Mouse (Mus musculus) lung, embryonic 15.5 days (tissue): ENCODE measurements around the gene Olfr972. TPM values are rescaled to one million over a fixed set of nuclear protein-coding genes. Genes with fewer than 3 reads are reported as not detected.
"Not testable (repeated sequence)": the region's sequence is repeated elsewhere in the genome, so short reads cannot be mapped to it uniquely, and the experiment has no call there.

ENCODE experiments used
- ATAC-seq: fragments of 200-750 bp; cut with Nextera tagmentation; 2 replicates; pipeline ENCODE4 v1.8.0; 2017; ENCODE audit warnings: moderate number of reproducible peaks, borderline replicate concordance; ENCODE audit not compliant: low FRiP score, low TSS enrichment; ENCODE audit errors: extremely low read depth
- H3K27ac ChIP-seq: fragments of 300-500 bp; sonication (generic); 2 replicates; pipeline ENCODE4 v1.5.1; 2015; ENCODE audit warnings: moderate library complexity, mild to moderate bottlenecking, inconsistent platforms
- H3K27me3 ChIP-seq: fragments of 300-500 bp; sonication (generic); 2 replicates; pipeline ENCODE4 v1.6.1; 2015; ENCODE audit warnings: inconsistent platforms
- H3K36me3 ChIP-seq: fragments of 300-500 bp; sonication (generic); 2 replicates; pipeline ENCODE4 v1.6.1; 2015; ENCODE audit warnings: inconsistent platforms
- H3K4me1 ChIP-seq: fragments of 300-500 bp; sonication (generic); 2 replicates; pipeline ENCODE4 v1.6.1; 2015; ENCODE audit warnings: inconsistent platforms
- H3K4me2 ChIP-seq: fragments of 300-500 bp; sonication (generic); 2 replicates; pipeline ENCODE4 v1.6.1; 2015; ENCODE audit warnings: inconsistent platforms, mild to moderate bottlenecking, moderate library complexity
- H3K4me3 ChIP-seq: fragments of 300-500 bp; sonication (generic); 2 replicates; pipeline ENCODE4 v1.5.1; 2015; ENCODE audit warnings: mild to moderate bottlenecking, inconsistent platforms
- H3K9ac ChIP-seq: fragments of 300-500 bp; sonication (generic); 2 replicates; pipeline ENCODE4 v1.6.1; 2015; ENCODE audit warnings: inconsistent platforms
- H3K9me3 ChIP-seq: fragments of 300-500 bp; sonication (generic); 2 replicates; pipeline ENCODE4 v1.6.1; 2016; ENCODE audit warnings: inconsistent platforms
- WGBS: fragments of 180-500 bp; shearing (Covaris S2); methylation state at CpG from one replicate; pipeline ENCODE4 v1.1.7; 2015; 5-methylcytosine and 5-hydroxymethylcytosine counted together
- polyA plus RNA-seq: library from polyadenylated mRNA; unstranded; fragments of >200 nt; fragmentation: Nextera tagmentation; extraction: Ambion mirVana; gene quantifications from 2 replicates; pipeline ENCODE4 v1.2.1, GENCODE M21; 2015

Gene Olfr972
- not detected in 2 replicates for polyA plus RNA-seq

DNA sequence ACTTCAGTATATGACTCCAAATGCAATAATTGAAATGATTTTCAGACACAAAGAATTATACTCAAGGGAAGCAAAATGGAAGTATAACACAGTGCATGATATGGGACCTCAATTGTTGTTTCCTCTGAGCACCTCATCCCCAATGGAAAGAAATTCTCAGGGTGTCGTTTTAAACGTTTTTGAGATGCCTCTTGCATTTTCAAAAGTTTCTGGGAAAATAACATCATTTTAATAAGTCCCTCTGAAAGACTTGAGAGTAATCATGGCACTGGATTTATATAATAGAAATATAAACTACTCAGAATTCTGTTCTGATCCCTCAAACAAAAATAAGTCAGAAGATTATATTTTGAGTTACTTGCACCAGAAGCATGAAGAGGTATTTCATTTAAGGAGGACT, at the start of gene Olfr972:
Gene Olfr972 (plus strand): TSS at position 301 of the 400 bp plus-strand sequence.
- no peak within 1 kb of the TSS for H3K4me3 ChIP-seq
- no peaks in the 10 kb centered on the region for H3K9me3 ChIP-seq
- no peak for ATAC-seq
- no peaks in the 10 kb centered on the region for H3K27me3 ChIP-seq
- H3K4me2 ChIP-seq, result no peak within 1 kb of the TSS
- WGBS, result 55% methylated on average over 2 of the region's 2 CpGs
- no peak within 1 kb of the TSS for H3K27ac ChIP-seq
- H3K4me1 ChIP-seq, result no peaks in the 10 kb centered on the region
- no peaks in the 10 kb centered on the region for H3K36me3 ChIP-seq
- H3K9ac ChIP-seq, result no peak within 1 kb of the TSS

DNA sequence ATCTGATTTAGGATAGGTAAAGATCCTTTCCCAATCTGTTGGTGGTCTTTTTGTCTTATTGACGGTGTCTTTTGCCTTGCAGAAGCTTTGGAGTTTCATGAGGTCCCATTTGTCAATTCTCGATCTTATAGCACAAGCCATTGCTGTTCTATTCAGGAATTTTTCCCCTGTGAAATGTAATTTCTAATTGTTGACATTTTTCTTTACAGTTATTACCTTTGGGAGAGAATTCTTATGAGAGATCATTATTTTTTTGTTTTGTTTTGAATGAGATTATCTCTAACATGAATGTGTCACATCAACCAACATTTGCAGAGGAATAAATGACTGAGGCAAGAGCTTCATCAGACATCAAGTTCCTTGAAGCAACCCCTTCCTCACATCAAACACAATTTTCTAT, 29.6 kb upstream of the Olfr972 start, which contains the start of gene Olfr971:
Gene Olfr971 (plus strand): TSS at position 301 of the 400 bp plus-strand sequence.
- not testable (repeated sequence) for H3K4me3 ChIP-seq, H3K36me3 ChIP-seq, H3K9me3 ChIP-seq, H3K27ac ChIP-seq, H3K27me3 ChIP-seq, H3K9ac ChIP-seq, ATAC-seq, H3K4me2 ChIP-seq, H3K4me1 ChIP-seq
- 69% methylated on average over 2 of the region's 2 CpGs for WGBS

DNA sequence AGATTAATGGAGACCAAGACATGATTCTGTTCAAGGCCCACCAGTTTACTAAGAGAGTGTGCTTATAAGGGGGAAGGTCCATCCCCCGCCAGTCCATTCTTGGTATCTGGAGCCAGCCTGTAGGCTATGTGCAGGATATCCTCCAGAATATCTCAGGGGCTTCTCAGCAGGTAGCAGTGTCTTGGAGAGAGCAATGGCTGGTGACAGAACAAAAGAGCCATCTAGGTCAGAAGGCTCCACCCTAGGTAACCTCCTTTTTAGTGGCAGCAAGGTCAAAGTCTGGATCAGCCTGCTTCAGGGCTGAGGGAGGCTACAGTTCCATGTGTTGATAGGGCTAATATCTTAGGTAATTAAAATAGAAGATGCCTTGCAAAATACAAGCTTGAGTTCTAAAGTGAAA, 5.8 kb downstream of the Olfr972 start:
- not testable (repeated sequence) for H3K4me2 ChIP-seq, H3K4me1 ChIP-seq, ATAC-seq, H3K9me3 ChIP-seq, H3K36me3 ChIP-seq, H3K27me3 ChIP-seq, H3K4me3 ChIP-seq, H3K27ac ChIP-seq, H3K9ac ChIP-seq
- WGBS, result 76% methylated on average over 1 of the region's 1 CpGs

DNA sequence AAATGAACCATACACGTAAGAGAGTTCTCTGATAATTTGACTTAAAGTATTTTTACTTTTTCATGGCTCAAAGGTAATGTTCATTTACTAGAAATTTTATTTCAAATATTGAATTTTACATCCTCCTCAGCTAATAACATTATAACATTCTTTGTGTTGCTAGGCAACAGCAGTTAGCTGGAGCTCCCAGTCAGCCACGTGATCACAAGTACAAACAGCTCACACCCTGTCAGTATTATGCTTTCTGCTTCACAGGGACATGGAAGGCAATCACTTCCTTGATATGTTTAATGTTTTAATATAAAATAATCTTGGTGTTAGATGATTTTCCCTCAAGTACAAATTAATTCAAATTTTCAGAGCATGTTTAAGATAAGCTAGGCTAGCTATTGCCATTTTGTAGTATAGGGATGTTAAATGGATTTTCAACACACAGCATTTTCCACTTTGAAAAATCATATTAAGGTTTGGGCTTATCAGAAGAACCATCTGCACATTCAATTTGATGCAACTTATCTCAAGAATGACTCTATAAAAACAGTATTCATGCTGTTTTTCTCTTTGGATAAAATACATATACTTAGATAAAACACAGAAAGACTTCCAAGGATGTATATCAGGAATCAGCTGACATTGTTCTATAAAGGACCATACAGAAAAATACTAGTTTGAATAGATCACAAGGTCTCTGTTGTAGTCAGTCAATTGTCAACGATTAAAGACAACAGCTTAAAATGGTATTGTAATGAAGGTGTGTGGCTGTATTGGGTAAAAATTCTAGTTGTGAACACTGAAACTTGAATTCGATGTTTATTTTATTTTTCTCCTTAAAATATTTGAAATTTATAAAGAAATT, 11.5 kb downstream of the Olfr972 start:
- H3K4me2 ChIP-seq, ATAC-seq, H3K4me3 ChIP-seq, H3K4me1 ChIP-seq, H3K9ac ChIP-seq, H3K27me3 ChIP-seq, H3K9me3 ChIP-seq, H3K27ac ChIP-seq, H3K36me3 ChIP-seq: not testable (repeated sequence)
- no CpG with 5 or more reads among the region's 4 CpGs for WGBS

DNA sequence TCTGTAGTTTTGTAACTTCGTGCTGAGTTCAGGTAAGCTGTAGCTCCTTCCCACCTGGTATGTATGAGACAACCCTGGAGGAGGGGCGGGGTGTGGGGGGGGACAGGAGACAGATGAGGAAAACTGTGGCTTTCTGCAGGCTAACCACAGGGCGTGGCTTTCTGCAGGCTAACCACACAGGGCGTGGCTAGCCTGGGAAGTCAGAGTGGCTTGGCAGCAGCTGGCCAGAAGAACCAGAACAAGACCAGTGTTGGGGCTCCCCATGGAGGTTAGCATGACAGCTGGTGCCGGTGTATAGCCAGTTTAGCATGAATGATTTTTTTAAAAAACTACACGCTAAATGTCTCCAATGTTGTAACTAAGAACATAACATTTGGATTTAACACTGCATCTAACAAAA, 38.9 kb downstream of the Olfr972 start:
- Histone ChIP-seq H3K27me3 (no peaks in the 10 kb centered on the region), H3K9me3 (no peaks in the 10 kb centered on the region), H3K4me1 (no peaks in the 10 kb centered on the region), H3K27ac (no peak overlapping the region), H3K4me2 (no peak overlapping the region), H3K4me3 (no peak overlapping the region), H3K9ac (no peak overlapping the region), H3K36me3 (no peaks in the 10 kb centered on the region)
- 68% methylated on average over 6 of the region's 6 CpGs for WGBS
- ATAC-seq, result no peak

DNA sequence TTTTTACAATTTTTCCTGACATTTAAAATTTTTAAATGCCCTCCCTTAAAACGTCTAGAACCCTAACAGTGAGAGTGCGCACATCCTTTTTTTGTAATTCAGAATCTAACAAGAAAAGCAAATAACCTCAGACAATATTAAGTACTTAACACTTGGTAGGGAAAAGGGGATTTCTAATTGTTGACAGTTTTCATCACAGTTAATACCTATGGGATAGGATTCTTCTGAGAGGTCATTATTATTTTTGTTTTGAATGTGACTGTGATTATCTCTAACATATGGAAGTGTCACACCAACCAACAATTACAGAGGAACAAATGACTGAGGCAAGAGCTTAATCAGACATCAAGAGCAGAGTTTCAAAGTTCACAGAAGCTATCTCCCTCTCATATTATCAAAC, 40.8 kb downstream of the Olfr972 start, which contains the start of gene Olfr229:
Gene Olfr229 (plus strand): TSS at position 301 of the 400 bp plus-strand sequence.
- Histone ChIP-seq H3K36me3 (no peaks in the 10 kb centered on the region), H3K27ac (no peak within 1 kb of the TSS), H3K9ac (no peak within 1 kb of the TSS), H3K4me3 (no peak within 1 kb of the TSS), H3K9me3 (no peaks in the 10 kb centered on the region), H3K27me3 (no peaks in the 10 kb centered on the region), H3K4me1 (no peaks in the 10 kb centered on the region), H3K4me2 (no peak within 1 kb of the TSS)
- 61% methylated on average over 2 of the region's 2 CpGs for WGBS
- ATAC-seq, result no peak

DNA sequence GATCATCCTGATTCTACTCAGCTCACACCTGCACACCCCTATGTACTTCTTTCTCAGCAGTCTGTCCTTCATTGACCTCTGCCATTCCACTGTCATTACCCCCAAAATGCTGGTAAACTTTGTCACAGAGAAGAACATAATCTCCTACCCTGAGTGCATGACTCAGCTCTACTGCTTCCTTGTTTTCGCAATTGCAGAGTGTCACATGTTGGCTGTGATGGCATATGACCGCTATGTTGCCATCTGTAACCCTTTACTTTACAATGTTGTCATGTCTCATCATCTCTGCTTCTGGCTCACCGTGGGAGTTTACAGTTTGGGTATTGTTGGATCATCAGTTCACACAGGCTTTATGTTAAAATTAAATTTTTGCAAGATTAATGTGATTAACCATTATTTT, 43.7 kb downstream of the Olfr972 start:
- Histone ChIP-seq H3K4me1 (no peaks in the 10 kb centered on the region), H3K27me3 (no peaks in the 10 kb centered on the region), H3K9me3 (no peaks in the 10 kb centered on the region), H3K4me2 (no peak overlapping the region), H3K9ac (no peak overlapping the region), H3K4me3 (no peak overlapping the region), H3K27ac (no peak overlapping the region), H3K36me3 (no peaks in the 10 kb centered on the region)
- ATAC-seq, result no peak
- WGBS, result 85% methylated on average over 3 of the region's 3 CpGs

Other genes starting within 250 kb of the Olfr972 start
- gene Olfr960, start 245.0 kb upstream of the Olfr972 start, polyA plus RNA-seq, result not detected in 2 replicates
- gene Olfr961, start 221.3 kb upstream of the Olfr972 start, polyA plus RNA-seq, result not detected in 2 replicates
- gene Olfr963, start 199.2 kb upstream of the Olfr972 start, polyA plus RNA-seq, result not detected in 2 replicates
- not detected in 2 replicates for gene Olfr149, start 159.3 kb upstream of the Olfr972 start, polyA plus RNA-seq
- not detected in 2 replicates for gene Olfr965, start 155.1 kb upstream of the Olfr972 start, polyA plus RNA-seq
- not detected in 2 replicates for gene Olfr150, start 135.4 kb upstream of the Olfr972 start, polyA plus RNA-seq
- not detected in 2 replicates for gene Olfr967, start 120.2 kb upstream of the Olfr972 start, polyA plus RNA-seq
- gene Olfr968, start 83.2 kb upstream of the Olfr972 start, polyA plus RNA-seq, result not detected in 2 replicates
- not detected in 2 replicates for gene Olfr969, start 75.5 kb upstream of the Olfr972 start, polyA plus RNA-seq
- not detected in 2 replicates for gene Olfr970, start 57.6 kb upstream of the Olfr972 start, polyA plus RNA-seq
- gene Olfr971, start 29.5 kb upstream of the Olfr972 start, polyA plus RNA-seq, result not detected in 2 replicates
- not detected in 2 replicates for gene Olfr229, start 40.9 kb downstream of the Olfr972 start, polyA plus RNA-seq
- not detected in 2 replicates for gene Olfr974, start 71.1 kb downstream of the Olfr972 start, polyA plus RNA-seq
- gene Olfr975, start 85.6 kb downstream of the Olfr972 start, polyA plus RNA-seq, result not detected in 2 replicates
- gene Olfr976, start 94.7 kb downstream of the Olfr972 start, polyA plus RNA-seq, result not detected in 2 replicates
- gene Olfr978, start 125.7 kb downstream of the Olfr972 start, polyA plus RNA-seq, result not detected in 2 replicates
- not detected in 2 replicates for gene Olfr979, start 137.0 kb downstream of the Olfr972 start, polyA plus RNA-seq
- not detected in 2 replicates for gene Olfr980, start 143.2 kb downstream of the Olfr972 start, polyA plus RNA-seq
- not detected in 2 replicates for gene Olfr981, start 155.0 kb downstream of the Olfr972 start, polyA plus RNA-seq
- gene Olfr982, start 207.4 kb downstream of the Olfr972 start, polyA plus RNA-seq, result not detected in 2 replicates
- gene Olfr983, start 227.2 kb downstream of the Olfr972 start, polyA plus RNA-seq, result not detected in 2 replicates
- not detected in 2 replicates for gene Olfr984, start 247.8 kb downstream of the Olfr972 start, polyA plus RNA-seq